Mouse (Mus musculus) heart, adult 2 months (tissue): ENCODE data around the gene Stxbp5l.

ENCODE experiments used
- EP300 ChIP-seq: fragments of 200-500 bp; IDR thresholded peaks from 2 replicates; pipeline ENCODE4 v1.6.1; 2011; ENCODE audit warnings: low read depth, low read length, control low read depth; ENCODE audit not compliant: insufficient read depth
- POLR2A ChIP-seq: fragments of 200-500 bp; IDR thresholded peaks from 2 replicates; pipeline ENCODE4 v1.6.1; 2011; ENCODE audit warnings: mild to moderate bottlenecking, low read depth, low read length, control low read depth; ENCODE audit not compliant: insufficient read depth

GRCm38 (mm10) chr16:37344960-37345359 is 39.8 kb downstream of the Stxbp5l start:
- no peak for TF ChIP-seq EP300
- no peak for TF ChIP-seq POLR2A
